Mouse (Mus musculus) cerebellum, adult 8-10 months (tissue): ENCODE results near the gene Pcdh7.

Source experiments
- DNase-seq: peaks from one replicate; pipeline ENCODE4 v3.0.0; 2022

Pcdh7 gene

DNA sequence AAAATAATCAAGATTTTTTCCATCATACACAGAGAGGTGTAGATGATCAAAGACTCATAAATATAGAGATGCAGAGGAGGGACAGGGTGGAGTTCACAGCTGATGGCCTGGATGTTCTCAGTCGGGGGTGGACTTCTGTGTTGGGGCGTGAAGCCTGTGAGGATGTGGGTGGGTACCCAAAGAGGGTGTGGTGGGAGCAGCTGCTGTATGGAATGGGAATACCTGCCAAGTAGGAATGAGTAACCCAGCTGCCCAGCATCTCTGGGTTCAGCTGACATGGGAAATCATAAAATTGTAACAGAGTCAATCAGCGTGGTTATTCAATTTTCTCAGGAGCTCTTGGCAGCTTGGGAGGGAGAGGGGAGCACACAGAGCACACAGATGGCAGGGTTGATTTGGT lies 85.3 kb downstream of the Pcdh7 start:
- no peak for DNase-seq

DNA sequence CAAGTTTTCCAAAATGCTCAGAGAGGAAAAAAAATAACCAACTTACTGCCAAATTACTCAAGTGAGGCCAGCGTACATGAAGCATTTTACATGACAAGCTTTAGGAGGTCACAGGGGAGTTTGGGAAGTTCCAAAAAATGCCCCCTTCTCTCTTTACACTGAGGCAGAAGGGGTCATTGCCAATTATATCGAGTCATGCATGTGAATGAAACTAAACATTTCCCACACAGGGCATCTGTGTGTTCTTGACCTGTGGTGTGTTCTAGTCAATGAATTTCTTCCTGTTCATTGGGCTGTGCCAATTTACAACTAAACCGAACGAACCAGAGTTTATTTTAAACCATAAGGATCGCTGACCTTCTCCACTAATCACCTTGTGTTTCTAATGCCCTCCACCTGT lies 86.1 kb downstream of the Pcdh7 start:
- DNase-seq, result no peak

DNA sequence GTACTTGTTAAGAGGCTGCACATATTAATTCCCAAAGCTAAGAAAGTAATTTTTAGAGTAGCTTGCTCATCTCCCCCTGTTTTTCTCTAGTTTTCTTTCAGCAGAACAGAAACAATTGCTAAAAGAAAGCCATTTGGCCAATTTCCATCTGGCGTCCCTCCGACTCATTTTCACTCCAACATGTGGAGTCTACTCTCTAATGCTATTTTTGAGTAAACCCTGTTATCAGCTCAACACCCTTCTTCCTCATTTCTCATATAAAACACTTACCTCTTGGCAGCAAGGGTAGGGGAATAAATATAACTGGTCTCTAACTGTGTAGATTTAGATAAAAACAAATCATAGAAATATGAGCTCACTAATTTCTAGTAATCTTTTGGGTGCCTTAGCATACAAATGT lies 89.6 kb downstream of the Pcdh7 start:
- DNase-seq, result no peak

DNA sequence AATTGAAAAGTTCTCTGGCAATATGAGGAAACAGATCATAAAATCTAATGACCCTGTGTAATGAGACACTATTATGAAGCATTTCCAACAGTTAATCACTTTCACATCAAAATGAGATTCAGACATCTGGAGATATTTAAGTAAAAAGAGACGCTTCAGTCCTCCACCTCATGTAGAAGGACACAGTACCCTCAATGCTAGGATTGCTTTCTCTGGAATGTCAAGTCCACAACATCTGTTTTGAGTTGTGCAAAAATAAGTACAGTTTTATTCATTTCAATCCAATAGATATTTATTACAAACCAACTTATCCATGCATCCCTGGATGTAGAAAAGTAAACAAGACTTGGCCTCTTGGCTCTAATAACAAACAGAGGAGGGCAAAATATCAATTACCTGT lies 92.9 kb downstream of the Pcdh7 start:
- DNase-seq, result no peak

DNA sequence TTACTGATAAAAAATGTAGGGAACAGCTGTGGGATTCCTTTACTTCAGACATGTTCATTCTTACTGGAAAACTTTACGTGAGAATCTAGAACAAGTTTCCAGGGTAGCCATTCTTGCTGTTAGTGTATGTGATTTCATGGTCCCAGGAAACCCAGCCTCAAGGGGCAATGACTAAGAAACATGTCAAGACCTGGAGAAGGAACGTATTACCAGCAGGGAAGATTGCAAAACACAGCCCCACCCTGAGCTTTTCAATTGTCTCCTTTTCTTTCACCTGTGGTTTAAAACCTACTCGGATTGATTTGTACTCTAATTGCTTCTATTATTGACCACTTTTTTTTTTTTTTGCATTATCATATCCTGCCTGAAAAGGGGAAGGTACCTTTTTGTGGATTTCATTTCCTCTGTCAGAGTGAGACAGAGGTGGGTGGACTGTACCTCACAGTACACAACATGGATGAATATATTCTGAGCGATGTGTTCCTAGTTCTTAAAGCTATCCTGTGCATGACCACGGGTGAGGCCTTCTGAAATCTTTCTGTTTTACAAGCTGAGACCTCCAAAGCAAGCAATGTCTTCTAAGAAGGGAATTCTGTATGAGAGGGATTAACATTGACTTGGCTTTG lies 98.3 kb downstream of the Pcdh7 start:
- DNase-seq, result no peak

DNA sequence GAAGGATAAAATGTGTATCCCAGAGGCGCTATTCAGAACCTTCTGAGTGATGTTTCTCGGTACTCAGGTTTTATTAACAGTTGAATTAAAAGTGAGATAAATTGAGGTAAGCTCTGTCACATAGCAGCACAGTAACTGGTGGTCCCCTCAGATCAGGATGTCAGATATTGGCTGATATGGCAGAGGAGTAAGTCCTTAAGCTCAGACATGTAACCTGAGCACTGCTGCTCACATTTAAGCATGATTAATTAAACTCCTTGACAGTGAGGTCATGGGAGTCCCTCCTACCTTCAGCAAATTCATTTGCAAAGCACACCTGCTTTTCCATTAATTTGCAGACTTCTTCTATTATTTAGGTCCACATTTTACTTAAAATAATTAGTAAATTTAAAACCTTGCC lies 102.0 kb downstream of the Pcdh7 start:
- no peak for DNase-seq

DNA sequence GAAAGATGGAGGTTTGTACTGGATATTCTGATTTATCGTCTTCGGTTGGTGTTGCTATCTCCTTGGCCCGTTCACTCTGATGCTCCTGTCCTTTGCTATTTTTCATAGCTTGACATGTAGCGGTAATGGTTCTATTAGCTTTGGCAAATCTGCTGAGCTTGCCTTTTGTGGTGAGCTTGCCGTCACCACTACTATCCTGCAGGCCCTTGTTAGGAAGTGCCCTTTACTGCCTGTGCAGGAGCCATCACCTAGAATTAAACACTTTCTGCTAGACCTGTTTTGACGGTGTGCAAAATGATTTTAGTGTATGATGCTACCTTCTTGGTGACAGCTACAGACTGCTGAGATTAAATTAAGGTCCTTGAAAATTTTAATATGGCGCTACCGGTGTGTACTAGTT lies 103.3 kb downstream of the Pcdh7 start:
- no peak for DNase-seq

DNA sequence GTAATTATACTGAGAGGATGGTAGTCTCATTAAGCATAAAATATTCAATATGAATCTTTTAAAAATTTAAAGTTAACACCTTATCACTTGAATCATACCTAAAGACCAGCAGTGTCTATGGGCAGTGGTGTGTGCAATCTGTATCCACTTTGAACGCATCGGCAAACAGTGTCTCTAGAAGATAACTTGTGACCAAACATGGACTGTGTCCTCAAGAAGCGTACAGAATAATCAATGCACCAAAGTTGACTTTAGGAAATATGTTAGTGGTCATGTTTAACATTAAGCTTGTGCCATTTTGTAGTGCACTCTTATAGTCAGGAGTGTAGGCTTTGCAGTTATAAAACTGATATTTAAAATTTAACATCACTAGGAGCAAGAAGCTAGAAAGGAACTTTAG lies 110.7 kb downstream of the Pcdh7 start:
- DNase-seq, result no peak

DNA sequence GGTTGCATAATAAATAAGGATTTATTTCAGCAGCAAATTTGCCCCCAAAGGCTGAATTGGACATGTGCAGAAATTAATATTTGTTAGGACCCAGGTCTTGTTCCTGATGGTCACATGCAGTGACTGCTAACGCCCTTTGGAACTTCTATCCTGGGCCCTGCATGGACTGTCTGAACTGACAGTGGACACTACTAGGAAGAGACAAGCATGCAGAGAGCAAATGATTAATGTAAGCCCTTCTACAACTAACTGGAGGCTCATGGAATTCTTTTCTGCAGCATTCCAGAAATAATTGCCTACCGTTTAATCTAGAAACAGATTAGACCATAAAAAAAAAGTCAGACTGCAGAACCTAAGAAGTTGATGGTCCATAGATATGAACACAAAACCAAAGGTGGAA lies 119.4 kb downstream of the Pcdh7 start:
- no peak for DNase-seq

DNA sequence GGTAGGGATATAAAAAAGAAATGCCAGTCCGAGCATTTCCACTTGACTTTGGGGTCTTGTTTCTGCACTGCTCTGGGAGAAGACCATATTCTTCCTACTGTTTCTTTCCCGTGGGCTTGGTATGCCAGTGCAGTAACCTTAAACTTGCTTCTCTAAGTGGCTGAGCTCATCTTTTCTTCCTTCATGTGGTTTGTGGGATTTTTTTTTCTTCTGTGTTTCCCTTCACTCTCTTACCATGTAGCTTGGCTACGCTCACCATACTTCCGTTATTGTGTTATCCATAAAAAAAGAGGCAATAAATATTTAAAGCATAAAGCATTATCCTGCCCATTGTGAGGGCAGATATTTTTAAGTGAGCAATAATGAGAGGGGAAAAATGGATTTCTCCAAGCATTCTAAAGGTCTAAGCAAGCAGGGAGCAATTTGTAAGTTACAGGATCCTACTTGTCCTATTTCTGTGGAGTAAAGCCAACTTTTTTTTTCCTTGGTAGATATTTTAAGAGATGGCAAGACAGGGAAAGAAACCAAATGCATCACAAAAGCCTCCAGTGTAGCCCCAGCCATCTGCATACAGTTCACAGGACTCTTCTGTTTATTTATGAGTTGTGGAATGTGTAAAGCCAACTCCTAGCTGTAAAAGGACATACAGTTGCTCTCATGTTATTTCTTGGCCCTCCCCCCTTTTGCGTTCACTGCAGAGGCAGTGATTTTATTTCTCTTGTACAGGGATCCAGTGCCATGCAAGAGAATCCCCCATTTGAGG lies 123.8 kb downstream of the Pcdh7 start:
- no peak for DNase-seq

DNA sequence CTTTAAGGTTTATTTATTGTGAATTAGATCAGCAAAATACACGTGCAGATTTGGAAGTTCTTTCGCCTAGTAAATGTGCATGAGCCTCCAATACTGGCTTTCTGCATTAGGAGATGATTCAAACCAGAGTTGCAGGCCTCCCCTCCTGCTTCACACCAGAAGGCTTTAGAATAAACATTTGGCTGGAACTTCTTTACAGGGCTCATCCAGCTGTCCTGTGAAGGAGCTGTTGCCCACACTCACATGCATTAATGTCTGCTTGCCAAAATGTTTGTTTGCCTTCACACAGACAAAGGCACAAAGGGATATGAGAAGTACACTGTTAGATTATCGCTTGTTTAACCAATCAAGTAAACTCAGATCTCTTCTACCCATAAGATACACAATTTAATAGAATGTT lies 129.7 kb downstream of the Pcdh7 start:
- DNase-seq, result no peak

DNA sequence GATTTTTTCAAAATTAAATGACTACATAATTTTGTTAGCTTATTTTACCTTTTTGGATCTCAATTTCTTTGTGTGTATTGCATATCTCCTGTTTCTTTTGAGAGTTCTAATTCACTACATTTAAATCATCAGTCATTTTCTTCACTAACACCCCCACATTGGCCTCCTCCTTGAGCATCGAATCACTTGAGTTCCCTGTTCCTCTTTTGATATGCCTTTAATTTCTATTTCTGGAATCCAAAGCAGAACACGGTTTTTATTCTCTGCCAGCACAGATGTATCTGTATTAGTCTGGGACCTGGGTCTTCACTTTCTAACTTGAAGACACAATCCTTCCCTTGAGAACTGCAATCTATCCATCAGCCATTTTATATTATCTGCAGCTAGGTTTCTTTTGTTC lies 132.3 kb downstream of the Pcdh7 start:
- no peak for DNase-seq

DNA sequence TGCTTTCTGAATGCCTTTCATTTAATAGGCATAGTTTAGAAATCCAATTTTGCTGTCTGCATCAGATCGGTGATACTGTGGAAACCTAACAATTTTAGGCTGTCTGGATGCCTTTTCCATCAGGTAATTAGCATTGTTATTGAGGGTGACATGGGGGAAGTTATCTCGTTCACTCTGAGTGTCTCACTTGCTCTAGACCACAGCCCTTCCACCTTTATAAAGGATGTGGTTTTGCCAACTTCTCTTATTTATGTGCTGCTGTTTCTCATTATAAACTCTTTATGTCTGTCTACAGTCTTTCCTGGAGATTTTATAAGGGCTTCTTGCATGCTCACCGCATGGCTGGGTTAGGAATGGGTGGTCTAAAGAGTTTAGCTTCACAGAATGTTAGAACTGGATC lies 139.5 kb downstream of the Pcdh7 start:
- DNase-seq, result no peak

DNA sequence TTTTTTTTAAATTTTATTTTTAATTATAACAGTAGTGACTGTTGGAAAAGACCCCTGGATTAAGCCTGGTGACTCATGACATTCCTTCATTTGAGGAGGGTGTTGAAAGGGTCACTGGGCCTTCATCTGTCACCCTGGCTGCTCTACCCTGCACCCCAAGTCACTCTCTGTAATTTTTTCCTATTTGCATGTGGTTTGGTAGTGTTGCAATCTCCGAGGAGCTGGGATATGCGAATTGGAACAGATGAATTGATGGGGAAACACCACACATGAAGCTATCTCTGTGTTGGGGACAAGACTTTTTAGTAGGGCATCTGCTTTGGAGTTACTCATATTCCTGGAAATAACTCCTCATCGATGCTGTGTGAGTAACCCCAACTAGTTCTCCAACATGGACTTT lies 146.5 kb downstream of the Pcdh7 start:
- no peak for DNase-seq

DNA sequence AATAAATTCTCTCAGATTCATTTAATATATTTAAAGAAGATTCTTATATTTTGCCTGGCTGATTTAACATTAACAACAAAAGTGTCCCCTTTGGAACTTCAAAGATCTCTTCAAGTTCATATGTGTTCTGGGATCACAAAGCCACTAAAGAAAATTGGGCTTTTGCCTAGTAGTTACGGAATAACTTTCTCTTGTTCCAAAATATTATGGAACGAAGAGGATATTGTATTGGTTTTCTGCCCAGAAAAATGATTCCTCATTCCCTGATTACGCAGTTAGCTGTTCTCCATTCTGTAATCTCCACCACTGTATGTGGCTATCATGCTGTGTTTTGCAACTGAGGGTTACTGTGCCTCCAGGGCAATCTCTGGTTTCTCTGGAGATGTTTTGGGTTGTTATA lies 147.5 kb downstream of the Pcdh7 start:
- no peak for DNase-seq

DNA sequence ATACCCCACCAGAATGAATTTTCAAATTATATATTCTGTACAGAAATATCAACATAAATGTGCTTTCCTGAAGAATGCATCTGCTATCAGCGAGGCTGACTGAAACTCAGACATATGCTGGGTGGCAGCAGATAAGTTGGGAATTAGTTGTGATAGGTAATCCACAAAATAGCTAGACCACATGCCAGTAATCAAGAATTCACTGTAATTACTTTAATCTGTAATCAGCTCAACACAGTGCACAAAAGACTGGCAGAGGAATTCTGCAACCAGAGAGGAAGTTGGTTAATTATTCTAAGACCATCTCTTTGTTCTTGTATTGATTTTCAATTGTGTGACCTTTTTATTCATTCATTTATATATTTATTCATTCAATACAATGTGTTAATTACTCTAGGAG lies 148.3 kb downstream of the Pcdh7 start:
- DNase-seq, result no peak

DNA sequence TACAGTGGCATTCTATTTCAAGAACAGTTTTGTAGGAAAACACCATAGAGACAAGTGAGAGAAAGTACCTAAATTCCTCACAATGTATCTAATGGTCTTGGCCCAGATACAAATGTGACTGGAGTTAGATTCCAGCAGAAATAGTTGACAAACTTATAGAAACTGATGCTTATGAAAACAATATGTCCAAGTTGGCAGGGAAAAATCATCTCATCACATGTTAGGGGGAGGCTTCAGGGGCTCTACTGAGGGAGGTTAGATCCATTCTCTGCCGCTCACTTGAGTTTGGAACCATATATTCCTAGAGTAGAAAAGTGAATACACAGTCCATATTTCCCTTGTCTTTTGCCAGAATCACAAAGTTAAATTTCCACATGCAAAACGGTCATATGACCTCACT lies 150.1 kb downstream of the Pcdh7 start:
- DNase-seq, result no peak

DNA sequence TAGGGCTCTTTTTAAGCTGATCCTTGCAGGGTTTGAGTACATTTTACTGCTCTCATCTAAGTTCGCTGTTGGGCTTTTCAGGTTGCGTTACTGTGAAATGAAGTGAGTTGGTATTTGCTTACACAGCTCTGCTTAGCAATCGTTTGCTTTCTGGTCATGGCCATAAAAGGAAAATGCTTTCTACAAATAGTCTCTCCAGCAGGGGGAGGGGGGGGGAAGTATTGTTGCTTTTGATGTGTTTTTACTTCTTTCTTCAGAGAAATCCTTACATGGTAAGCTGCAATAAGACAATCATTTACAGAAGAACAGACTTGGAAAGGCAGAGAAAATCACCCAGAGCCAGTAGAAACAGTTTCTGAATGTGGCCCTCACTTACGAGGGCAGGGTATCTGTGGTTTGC lies 150.9 kb downstream of the Pcdh7 start:
- no peak for DNase-seq

DNA sequence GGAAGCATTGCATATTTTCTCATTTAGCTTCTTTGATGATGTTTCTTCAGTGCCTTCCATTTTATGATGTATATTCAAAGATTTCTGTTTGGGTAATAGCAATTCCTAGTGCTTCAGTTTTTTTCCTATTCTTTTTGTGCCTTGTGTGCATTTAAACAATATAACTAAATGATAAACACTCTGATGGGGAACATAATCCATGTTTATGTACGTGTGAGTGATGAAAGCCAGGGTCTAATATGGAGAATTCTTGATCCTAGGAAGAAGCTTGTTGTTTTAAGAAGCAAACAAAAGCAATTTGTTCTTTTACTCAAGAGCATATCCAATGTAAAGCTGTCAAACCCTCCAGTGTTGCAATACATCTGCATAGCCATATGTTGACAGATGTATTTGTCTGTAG lies 153.0 kb downstream of the Pcdh7 start:
- no peak for DNase-seq

DNA sequence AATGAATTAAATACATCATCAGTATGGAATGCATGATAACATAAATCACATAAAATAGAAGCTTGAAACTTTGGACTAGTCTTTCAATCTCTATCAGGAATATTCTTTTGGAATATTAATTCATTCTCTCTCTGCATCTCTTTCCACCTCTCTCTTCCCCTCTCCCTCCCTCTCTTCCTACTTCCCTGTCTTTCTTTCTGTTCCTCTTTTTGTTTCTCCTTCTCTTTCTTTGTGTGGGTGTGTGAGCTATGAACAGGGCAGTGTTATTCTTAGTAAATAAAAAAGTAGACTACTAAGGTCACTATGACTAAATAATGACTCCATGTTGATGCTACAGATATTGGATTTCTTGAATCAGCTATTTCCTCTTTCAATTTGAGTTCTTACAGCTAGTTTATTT lies 167.2 kb downstream of the Pcdh7 start:
- DNase-seq, result no peak

DNA sequence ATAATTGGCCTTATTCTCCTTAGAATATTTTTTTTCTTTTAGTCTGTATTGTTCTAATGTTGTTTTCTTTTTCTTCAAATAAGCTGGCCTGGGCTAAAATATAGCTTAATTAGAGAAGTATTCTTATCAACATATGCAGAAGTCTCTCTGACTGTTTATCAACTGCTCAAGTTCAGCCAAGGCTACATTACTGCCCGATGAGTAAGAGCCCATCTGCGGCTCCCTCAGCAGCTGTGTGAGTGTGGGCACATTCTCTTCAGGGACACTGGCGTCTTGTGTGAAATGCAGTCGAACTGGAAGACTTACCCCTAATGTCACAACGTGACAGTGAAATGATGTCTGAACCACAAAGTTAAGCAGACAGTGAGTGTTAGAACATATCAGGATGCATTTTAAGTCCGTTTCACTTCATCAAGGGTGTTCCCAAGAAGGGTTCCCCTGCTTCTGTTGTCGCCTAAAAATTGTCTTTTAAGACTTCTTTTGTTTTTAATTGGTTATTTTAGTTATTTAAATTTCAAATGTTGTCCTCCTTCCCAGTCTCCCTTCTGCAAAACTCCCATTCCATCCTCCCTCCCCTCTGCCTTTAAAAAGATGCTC lies 181.3 kb downstream of the Pcdh7 start:
- no peak for DNase-seq

DNA sequence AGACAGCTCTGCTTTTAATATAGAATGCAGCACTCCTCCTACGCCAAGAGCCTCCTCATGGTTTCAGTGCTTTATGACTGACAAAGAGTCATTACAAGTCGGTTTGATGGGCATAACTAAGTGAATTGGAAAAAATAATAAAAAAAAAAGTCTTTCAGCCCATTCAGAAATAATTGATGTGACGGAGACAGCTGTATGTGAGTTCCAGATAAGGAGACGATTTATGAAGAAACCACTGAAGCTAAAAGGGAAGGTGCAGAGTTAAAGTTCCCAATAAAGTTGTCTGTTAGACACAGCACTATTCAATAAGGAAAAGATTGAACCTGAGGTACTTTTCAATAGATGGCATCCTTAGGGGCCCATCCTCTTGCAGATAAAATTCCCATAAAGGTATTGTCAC lies 189.5 kb downstream of the Pcdh7 start:
- DNase-seq, result no peak

DNA sequence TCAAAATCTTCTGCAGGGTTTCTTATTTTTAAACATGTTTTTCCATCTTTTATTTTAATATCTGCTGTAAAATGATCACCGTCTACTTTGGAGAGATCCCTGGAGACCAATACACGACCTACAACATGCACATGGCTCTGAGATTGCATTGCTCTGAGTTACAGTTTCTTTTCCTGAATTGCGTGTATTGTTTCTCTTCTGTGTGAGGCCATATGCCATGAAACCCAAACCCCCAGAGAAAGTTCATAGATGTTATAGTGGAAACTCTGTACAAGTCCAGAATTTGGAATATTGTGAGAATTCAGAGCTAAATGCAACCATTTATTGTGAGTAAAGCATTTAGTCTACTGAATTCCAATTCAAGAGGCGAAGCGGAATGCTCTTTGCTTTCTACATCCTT lies 203.4 kb downstream of the Pcdh7 start:
- DNase-seq, result no peak

DNA sequence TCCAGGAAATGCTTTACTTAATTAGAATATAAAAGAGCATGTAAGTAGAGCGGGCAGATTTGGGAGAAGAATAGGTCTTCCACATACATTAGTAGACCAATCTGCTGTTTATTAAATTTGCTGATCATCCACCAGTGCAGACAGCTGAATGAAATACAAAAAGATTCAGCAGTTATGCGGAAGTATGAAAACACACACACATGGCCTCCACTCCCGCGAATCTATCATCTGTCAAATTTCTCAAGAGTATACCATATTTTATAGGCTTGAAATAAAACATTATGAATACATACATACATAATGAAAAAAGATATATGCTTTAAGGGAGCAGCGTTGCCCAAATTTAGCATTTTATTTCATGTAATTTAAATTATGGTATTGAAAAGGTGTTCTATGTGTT lies 213.6 kb downstream of the Pcdh7 start:
- DNase-seq, result no peak

DNA sequence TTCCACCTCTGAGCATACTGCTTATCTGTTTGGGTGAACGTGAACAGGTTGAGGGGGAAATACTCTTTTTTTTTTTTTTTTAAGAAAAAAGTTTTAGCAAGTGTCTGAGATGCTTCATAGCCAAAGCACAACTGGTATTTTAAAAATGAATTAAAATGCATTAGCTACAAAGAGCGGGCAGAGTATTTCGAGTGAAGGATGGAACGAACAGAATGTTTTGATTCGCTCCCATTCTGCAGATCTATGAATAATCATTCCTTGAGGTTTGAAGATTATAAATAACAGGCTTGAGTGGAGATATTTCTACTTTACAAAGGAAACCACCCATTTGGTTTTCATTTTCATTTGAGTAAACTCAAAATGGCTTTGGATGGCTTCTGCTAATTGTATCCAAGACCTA lies 214.0 kb downstream of the Pcdh7 start:
- DNase-seq, result no peak
